Mouse (Mus musculus): ENCODE measurements around the gene Rnf7. TPM values are rescaled to one million over a fixed set of nuclear protein-coding genes. Genes with fewer than 3 reads are reported as not detected.
A peak's percentile ranks its signal among the peaks of the same experiment; 100 is the strongest.
"Not testable (repeated sequence)": the region's sequence is repeated elsewhere in the genome, so short reads cannot be mapped to it uniquely, and the experiment has no call there.

The Rnf7 gene
- total RNA-seq, 2 experiments from 2014 or later = 58.2 to 58.6 TPM

DNA sequence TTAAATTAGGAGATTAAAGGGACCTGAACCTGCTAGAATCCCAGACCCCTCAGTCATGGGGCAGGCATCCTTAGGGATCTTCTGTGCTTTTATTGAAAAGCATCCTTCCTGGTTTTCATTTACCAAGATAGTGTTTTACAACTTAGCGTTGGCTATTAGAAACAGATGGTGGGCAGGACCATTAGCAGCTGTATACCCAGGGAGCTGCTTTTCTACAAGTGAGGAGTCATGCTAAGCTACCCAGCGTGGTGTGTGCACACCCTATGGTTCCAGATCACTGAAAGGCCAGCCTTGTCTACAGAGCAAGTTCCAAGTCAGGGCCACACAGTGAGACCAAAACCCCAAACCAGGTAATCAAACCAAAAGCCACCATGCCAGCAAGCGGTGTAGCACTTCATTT is 6.1 kb downstream of the Rnf7 start:
- intact Hi-C loops (cut with DNase I) = no loop called here
- no peak for DNase-seq (ENCODE audit: low spot score in 2 of 2)

DNA sequence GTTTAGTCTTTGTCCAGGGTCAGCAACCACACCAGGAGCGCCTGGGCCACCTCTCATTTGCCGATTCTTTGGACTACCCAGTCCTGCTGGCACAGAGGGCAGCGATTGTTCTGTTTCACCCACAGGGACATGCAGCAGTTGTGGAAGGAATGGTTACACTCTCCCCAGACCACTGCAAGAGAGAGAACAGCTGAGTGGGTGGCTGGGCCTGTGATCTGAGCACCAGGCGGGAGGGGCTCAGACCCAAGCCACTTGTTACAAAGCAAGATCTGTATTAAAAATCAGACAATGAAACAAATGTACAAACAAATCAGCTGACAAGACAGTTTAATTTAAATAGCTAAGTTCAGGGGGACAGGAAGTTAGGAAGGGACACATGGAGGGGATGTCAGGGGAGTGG is 6.8 kb downstream of the Rnf7 start:
- intact Hi-C loops (cut with DNase I); DNase-seq (ENCODE audit: low spot score in 2 of 2): not testable (repeated sequence)

DNA sequence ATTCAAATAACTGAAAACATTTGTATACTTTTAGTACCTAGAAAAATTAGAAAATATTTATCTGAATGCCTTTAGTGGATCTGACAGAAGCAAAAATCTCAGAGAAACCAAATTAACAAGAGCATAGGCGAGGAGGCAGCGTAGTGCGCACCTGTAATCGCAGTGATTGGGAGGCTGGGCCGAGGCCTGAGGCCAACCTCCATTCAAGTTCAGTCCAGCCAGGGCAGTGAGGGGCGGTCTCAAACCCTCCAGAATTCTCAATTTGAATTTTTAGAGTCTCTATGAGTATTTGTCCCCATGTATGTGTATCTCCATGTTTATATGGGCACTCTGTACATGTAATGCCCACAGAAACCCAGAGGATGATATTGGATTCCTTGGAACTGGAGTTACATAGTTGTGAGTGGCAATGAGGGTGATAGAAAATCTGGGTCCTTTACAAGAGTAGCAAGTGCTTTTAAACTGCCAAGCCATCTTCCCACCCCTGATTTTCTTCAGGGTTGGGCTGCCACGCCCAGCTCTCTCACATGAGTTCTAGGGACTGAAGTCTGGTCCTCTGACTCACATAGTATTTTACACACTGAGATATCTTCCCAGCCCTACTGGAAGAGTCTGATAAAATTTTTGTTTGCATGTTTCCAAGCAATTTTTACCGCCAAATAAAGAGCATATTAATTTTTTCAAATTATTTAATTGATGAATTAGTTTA is 8.1 kb downstream of the Rnf7 start:
- intact Hi-C loops (cut with DNase I) = no loop called here
- no peak for DNase-seq (ENCODE audit: low spot score in 2 of 2)

DNA sequence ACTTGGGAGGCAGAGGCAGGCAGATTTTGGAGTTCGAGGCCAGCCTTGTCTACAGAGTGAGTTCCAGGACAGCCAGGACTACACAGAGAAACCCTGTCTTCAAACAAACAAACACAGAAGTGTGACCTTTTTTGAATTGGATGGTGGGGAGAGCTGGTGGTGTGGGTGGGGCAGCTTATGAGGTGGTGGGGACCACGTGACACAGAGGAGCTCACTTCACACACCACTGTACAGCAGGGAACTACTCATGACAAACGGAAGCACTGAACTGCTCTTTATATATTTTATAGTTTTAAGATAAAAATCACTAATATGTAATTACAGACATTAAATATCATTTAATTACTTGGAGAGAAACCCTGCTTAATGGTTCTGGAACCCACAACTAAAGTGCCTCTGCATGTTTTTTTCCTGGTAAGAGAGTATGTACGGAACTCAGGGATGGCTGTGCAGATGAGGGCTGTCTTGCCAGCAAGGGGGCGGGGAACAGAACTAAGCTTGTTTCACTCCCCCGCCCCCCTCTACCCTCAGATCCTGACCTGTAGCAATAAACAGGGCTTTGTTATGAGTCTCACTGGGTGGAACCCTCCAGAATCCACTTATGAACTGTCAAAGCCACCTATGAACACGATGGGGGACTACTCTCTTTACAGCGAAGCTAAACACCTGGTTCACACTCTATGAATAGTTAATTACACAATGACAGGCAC is 8.8 kb downstream of the Rnf7 start:
- intact Hi-C loops (cut with DNase I) = no loop called here
- DNase-seq (ENCODE audit: low spot score in 2 of 2) = no peak

DNA sequence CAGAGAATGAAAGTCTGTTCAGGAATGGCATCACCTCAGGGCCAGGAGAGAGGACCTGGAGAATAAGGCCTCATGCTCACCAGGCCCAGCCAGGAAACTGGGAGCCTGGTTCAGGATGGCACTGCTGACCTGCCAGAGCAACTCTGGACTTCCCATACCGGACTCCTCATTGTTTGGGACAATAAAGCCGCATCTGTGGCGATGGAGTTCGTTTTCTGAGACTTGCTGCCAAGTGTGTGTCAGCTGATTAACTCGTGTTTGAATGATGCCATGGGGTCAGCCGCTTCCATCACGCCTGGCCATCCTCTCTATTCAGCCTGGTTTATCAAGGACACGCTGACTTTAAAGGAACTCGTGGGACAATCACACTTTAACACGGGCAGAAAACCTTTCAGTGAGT is 14.8 kb downstream of the Rnf7 start:
- intact Hi-C loops (cut with DNase I) = no loop called here

DNA sequence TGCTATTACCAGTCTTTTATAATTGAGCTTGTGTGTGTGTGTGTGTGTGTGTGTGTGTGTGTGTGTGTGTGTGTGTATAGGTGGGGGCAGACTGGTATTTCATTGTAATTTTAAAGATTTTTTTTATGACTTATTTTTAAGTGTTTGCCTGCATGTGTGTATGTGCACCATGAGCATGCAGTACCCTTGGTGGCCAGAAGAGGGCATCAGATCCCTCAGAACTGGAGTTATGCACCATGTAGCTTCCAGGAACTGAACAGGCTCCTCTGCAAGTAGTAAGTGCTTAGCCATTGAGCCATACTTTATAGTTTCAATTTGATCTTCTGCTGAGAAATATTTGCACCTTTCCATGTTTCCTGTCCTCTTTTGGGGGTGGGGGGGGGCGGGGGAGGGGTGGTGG is 16.9 kb downstream of the Rnf7 start:
- DNase-seq (ENCODE audit: low spot score in 2 of 2) = no peak
- intact Hi-C loops (cut with DNase I) = no loop called here

More for the DNA sequence above, 14.8 kb downstream of the Rnf7 start:
- peak in 1 of 2 experiments; percentile 31 for DNase-seq (ENCODE audit: low spot score in 2 of 2)

DNA sequence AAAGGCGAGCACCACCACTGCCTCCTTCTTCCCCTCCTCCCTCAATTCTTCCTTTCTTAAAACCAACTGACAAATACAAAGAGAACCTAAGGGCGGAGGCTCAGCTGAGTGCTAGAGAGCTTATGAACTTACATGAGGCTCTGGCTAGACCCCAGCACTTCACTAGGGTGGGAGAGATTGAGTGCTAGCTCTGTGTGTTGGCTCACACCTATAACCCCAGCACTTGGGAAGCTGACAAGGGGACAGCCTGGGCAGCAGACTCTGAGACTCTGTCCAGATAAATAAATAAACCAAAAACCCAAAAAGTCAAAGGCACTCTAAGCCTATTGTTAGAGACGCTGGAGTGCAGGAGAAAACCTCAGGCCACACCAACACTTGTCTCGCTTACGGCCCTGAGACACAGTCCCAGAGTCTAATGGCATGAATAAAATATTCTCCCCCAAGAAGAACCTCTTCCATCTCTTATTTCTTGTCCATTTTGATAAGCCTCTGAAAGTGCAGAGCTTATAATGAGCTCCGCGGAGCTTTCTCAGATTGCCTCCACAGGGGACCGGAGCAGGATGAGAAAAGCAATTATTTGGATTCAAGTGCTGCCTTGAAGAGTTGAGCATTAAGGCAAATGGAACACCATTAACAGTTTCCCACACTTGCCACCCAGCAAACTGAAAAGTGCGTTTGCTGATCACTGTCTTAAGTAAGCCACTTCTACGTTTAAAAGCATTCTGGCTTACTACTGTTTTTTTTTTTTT is 18.2 kb downstream of the Rnf7 start:
- intact Hi-C loops (cut with DNase I) = no loop called here

DNA sequence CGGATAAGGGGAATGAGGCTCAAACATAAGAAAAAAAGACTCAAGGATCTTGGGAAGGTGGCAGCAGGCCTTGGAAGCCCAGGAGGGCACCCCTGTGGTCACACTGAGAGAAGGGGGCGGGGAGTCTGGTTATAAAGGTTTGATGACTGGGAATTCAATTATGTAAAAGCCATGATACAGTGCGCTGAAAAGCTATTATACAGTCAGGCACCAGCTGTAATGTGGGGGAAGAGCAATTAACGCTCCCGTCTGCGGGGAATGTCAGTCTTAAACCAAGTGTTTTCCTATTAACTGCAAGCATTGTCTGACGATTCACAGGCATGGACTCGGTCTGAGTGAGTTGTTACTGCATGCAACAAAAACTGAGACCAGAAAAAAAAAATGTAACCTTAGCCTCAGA is 22.9 kb downstream of the Rnf7 start:
- DNase-seq (ENCODE audit: low spot score in 2 of 2) = no peak
- intact Hi-C loops (cut with DNase I) = no loop called here

More for the DNA sequence above, 18.2 kb downstream of the Rnf7 start:
- DNase-seq (ENCODE audit: low spot score in 2 of 2) = no peak

DNA sequence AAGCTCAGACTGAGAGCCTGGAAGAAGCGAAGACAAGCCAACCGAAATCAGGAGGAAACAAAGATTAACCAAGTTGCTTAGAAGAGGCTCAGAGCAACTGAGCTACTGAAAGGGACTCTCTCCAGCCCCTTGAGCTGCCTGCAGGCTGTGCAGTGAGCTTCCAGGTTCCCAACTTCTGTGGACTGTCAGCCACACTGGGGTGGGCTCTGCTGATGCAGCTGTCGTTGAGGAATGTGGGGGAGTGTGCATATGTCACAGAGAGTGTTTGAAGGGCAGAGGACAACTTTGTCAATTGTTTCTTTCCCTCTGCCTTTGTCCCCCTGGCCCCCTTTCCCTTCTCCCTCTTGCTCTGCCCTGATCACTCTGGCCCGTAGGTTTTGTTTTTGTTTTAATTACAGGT is 25.5 kb downstream of the Rnf7 start:
- intact Hi-C loops (cut with DNase I) = no loop called here
- DNase-seq (ENCODE audit: low spot score in 2 of 2) = no peak

DNA sequence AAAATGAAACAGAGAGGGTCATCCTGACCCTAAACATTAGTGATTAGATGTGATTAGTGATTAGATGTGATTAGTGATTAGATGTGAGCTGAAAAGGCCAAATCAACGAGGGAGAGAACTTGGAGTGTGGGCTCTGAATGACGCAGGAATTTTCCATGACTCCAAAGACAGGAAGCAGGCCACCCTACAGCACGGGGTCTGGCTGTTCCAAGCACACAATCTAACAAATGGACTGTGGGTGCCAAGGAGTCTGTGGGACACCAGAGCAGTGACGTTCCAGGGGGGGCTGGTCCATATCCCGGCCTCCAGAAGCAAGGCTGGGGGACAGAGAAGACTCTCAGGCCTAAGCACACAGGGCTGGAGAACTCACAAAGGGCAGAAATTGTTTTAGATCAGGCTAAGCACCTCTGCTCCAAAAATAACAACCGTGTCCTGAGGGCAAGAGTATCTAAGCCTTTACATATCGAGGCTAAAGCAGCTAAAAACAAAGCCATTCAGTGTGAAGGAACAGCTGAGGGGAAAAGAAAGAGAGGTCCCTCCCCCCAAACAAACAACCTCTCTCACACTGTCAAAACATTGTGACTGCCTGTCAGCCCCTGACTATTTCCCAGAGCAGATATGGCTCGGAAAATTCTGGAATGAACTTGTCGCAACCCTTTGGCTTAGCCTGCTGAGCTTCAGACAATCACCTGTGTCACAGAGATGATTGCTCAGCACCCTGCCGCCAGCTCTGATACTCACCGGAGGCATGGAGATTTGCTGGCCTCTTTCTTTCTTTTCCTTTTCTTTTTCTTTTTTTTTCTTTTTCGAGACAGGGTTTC is 27.4 kb downstream of the Rnf7 start:
- intact Hi-C loops (cut with DNase I) = no loop called here
- DNase-seq (ENCODE audit: low spot score in 2 of 2) = no peak

DNA sequence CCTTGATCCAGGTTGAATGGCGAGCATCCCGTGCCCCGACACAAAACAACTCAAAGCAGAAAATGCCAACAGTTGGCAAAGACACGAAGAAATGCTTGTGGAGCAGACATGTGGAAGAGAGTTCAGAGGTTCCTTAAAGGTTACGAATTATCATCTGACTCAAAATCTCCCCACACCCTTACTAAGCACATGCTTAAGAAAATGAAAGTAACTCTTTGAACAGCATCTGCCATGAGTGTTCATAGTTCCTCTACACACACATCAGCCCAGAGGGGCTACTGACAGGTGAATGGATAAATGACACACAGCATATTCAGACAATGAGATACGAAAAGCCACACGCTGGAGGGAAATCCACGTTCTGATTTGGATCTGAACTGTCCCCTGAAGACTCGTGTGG is 29.0 kb downstream of the Rnf7 start:
- intact Hi-C loops (cut with DNase I) = no loop called here
- no peak for DNase-seq (ENCODE audit: low spot score in 2 of 2)

DNA sequence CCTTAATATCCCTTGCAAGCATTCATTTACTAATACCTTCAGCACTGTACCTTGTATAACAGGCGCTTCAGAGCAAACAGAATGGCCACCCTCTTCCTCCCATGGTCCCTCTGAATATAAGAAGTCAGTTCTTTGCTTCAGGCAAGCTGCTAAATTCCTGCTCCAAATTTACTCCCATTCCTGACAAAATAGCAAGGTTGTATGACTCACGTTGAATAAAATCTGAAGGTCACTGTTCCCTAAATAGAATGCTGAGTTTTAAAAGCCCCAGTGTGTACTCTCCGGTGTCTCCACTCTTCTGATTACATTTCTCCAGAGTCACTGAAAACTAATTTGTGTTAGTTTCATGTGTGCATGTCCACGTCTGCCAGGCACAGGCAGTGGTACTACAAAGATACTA is 33.1 kb downstream of the Rnf7 start:
- DNase-seq (ENCODE audit: low spot score in 2 of 2) = peak in 1 of 2 experiments; percentile 24
- intact Hi-C loops (cut with DNase I) = no loop called here

DNA sequence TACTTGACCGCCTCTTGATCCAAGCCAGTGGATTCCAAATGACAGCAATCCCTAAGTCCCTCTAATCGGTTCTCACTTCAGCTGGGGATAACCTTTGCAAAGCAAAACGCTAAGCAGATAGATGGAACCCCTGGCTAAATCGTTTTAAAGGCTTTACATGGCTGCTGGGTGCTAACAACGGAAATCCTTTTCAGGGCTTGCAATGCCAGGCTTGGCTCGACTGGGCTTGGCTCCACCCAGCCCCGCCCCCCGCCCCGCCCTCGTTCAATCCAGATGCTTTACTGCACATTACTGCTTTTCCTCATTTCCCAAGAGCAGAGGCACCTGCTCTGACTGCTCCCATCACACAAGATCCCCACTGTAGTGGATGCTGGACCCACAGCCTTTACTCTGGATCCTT is 36.4 kb downstream of the Rnf7 start:
- intact Hi-C loops (cut with DNase I) = no loop called here

DNA sequence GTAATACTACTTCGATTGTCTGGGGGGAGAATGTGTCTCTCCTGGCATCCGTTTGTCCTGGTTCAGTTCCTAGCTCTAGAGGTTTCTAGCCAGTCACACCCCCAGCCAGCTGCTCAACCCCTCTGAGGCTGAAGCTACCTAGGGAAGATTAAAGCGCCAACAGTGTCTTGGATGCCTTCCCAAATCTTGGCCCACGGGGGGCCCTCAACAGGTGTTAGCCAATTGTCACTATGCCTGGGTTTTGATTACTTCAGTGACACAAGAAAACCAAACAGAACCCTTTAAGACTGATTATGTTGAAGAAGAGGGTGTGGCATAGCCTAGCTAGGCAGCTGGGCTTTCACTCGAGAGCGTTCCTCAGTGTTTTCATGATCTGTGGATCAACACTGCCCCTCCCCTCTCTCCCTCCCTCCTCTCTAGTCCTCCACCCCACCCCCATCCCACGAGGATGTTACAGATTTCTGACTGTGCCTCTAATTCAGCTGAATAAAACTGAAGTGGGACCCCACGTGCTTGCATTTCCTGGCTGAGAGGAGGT is 40.1 kb downstream of the Rnf7 start:
- no peak for DNase-seq (ENCODE audit: low spot score in 2 of 2)
- intact Hi-C loops (cut with DNase I) = loop anchor here (5.0 kb wide), 1 partner anchor 76 kb away; the partner anchor contains the start of gene Atp1b3

More for the DNA sequence above, 36.4 kb downstream of the Rnf7 start:
- no peak for DNase-seq (ENCODE audit: low spot score in 2 of 2)

DNA sequence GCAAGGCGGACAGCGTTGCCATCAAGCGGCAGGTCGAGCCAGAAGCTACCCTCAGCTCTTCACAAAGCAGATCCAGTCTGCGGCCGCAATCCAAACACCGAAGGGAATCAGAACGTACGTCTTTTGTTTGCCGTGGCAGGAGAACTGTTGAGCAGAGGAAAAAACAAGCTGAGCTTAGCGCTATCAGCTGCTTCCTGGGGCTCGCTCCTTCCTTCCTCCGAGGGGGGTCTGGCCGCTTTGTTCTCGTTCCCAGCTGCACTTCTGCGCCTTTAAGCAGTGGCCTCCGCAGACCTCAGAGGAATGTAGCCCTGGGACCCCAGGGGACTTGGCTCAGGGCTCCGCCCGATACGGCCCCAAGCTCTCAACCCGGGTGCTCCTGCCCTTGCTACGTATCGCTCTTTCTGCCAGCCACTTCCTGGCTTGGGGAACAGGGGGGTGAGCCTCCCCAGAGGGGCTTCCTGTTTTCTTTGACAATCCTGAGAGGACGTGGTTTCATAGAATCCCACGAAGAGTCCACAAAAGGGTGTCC is 40.6 kb downstream of the Rnf7 start:
- DNase-seq (ENCODE audit: low spot score in 2 of 2) = peak; percentile 22 to 33
- intact Hi-C loops (cut with DNase I) = loop anchor here (5.0 kb wide), 1 partner anchor 76 kb away; the partner anchor contains the start of gene Atp1b3

DNA sequence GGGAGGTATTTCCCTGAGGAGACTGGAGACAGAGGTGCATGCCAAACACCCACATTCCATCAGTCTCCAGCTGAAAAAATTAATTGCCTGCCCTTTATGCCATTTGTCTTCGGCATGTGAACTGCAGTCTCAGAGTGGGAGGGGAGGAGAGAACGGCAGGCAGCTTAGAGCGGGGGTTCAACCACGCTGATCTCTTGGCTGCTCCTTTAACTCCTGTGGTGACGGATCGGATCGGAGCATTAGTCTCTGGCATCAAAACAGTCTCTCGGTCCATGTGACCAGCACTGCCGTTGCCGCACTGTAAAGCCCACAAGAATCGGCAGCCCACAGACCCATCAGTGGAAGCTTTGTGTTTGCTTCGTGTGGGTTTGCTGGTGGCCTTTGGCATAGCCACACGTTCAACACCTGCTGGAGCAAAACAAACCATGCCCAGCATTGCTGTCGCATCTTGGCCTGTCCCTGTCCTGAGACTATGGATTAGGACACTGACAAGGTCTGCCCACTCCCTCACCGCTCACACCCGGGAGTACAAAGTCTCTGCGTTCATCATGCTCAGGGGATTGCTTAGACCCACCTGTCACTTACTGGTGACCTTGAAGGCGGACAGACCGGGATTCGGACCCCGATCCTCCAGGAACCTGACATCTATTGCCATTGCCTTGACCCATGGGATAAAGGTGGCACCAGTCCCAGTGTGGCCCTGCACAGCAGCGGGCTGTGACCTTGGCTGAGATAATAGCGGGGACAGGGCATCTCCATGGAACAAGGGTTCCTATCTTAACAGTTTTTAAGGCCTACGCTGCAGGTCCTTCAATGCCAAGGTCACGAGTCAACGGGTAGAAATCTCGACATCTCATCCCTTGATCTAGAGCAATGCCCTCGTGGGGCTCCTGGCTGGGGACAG is 41.3 kb downstream of the Rnf7 start:
- intact Hi-C loops (cut with DNase I) = loop anchor here (5.0 kb wide), 1 partner anchor 75 kb away; the partner anchor contains the start of gene Atp1b3
- DNase-seq (ENCODE audit: low spot score in 2 of 2) = no peak

DNA sequence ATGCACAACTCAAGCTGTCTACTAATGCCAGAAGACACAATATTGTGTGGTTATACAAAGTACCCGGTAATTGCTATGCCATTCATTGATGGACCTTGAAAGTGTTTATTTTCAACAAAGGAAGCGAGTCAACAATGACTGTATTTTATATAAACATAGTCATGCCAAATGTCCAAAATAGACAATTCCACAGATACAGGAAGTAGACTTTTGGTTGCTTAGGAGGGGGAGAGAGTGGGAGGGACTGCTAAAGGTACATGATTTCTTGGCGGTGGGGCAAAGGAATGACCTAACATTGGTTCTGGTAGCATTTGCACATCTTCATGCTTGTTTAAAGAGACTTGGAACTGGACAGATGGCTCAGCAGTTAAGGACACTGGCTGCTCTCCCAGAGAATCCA is 45.9 kb downstream of the Rnf7 start:
- intact Hi-C loops (cut with DNase I) = no loop called here
- DNase-seq (ENCODE audit: low spot score in 2 of 2) = no peak

DNA sequence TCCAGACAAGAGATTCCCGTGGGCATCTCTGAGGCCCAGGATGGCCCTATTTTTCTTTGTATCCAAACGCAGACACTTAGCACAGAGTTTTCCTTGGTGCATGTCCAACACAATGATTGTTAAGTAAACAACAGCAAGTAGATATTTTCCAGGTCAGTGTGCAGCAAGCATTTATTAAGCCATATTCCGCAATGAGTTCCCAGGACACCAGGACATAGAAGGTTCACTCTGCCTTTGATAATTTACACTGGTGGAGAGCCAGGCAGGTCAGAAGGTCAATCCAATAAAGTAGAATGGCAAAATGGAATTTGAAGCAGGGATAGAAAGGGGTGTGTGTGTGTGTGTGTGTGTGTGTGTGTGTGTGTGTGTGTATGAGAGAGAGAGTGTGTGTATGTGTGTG is 47.4 kb downstream of the Rnf7 start:
- no peak for DNase-seq (ENCODE audit: low spot score in 2 of 2)
- intact Hi-C loops (cut with DNase I) = no loop called here
